Mouse (Mus musculus) frontal cortex, adult (tissue): ENCODE measurements at regions not wholly inside any gene's neighbourhood (a gene's known extent, or its start where the extent isn't known, plus 50 kb on each side); places are given as distances from the start of the nearest gene placed in this dataset.
A peak's percentile ranks its signal among the peaks of the same experiment; 100 is the strongest.

Source experiments
- ATAC-seq: cut with Nextera tagmentation; 2 replicates; pipeline ENCODE4 v1.9.2; 2017; ENCODE audit warnings: mild to moderate bottlenecking, moderate library complexity, mixed read lengths; ENCODE audit not compliant: low TSS enrichment

- no peak for ATAC-seq
These were observed 288.3 kb downstream of the Zfp706 start for GRCm38 (mm10) chr15:36719241-36719640.

- no peak for ATAC-seq
These were observed 289.7 kb downstream of the Zfp706 start for GRCm38 (mm10) chr15:36717835-36718234.

- no peak for ATAC-seq
These were observed 290.9 kb downstream of the Zfp706 start for GRCm38 (mm10) chr15:36716686-36717038.

GRCm38 (mm10) chr15:36715745-36716685 lies 291.6 kb downstream of the Zfp706 start:
- peak; percentile 68 for ATAC-seq

- ATAC-seq, result no peak
These were observed 292.4 kb downstream of the Zfp706 start for GRCm38 (mm10) chr15:36715159-36715558.

GRCm38 (mm10) chr15:36709788-36710187 lies 297.8 kb downstream of the Zfp706 start:
- no peak for ATAC-seq

GRCm38 (mm10) chr15:36708471-36708870 lies 299.1 kb downstream of the Zfp706 start:
- ATAC-seq, result peak; percentile 87

GRCm38 (mm10) chr15:36705990-36706389 lies 301.6 kb downstream of the Zfp706 start:
- peak; percentile 89 for ATAC-seq

- peak; percentile 66 for ATAC-seq
These were observed 302.2 kb downstream of the Zfp706 start for GRCm38 (mm10) chr15:36705391-36705790.

- no peak for ATAC-seq
These were observed 305.7 kb downstream of the Zfp706 start for GRCm38 (mm10) chr15:36701846-36702245.

GRCm38 (mm10) chr15:36700196-36700595 lies 307.4 kb downstream of the Zfp706 start:
- ATAC-seq, result no peak

- peak; percentile 95 for ATAC-seq
These were observed 312.1 kb downstream of the Zfp706 start for GRCm38 (mm10) chr15:36695199-36696129.

GRCm38 (mm10) chr15:36691002-36691652 lies 316.4 kb downstream of the Zfp706 start:
- ATAC-seq, result no peak

GRCm38 (mm10) chr15:36689881-36690280 lies 317.7 kb downstream of the Zfp706 start:
- no peak for ATAC-seq

- ATAC-seq, result no peak
These were observed 318.3 kb downstream of the Zfp706 start for GRCm38 (mm10) chr15:36689301-36689700.

GRCm38 (mm10) chr15:36688051-36688754 lies 319.4 kb downstream of the Zfp706 start:
- ATAC-seq, result no peak

- ATAC-seq, result no peak
These were observed 322.9 kb downstream of the Zfp706 start for GRCm38 (mm10) chr15:36684684-36685083.

- no peak for ATAC-seq
These were observed 324.7 kb downstream of the Zfp706 start for GRCm38 (mm10) chr15:36682832-36683231.

GRCm38 (mm10) chr15:36682159-36682558 lies 325.4 kb downstream of the Zfp706 start:
- no peak for ATAC-seq

GRCm38 (mm10) chr15:36680361-36681140 lies 327.0 kb downstream of the Zfp706 start:
- no peak for ATAC-seq
